Mouse (Mus musculus) lung, embryonic 15.5 days (tissue): ENCODE results near the gene Tns1. TPM values are rescaled to one million over a fixed set of nuclear protein-coding genes. Genes with fewer than 3 reads are reported as not detected.

Source experiments
- ATAC-seq: fragments of 200-750 bp; cut with Nextera tagmentation; 2 replicates; pipeline ENCODE4 v1.8.0; 2017; ENCODE audit warnings: moderate number of reproducible peaks, borderline replicate concordance; ENCODE audit not compliant: low FRiP score, low TSS enrichment; ENCODE audit errors: extremely low read depth
- H3K27ac ChIP-seq: fragments of 300-500 bp; sonication (generic); 2 replicates; pipeline ENCODE4 v1.5.1; 2015; ENCODE audit warnings: moderate library complexity, mild to moderate bottlenecking, inconsistent platforms
- H3K27me3 ChIP-seq: fragments of 300-500 bp; sonication (generic); 2 replicates; pipeline ENCODE4 v1.6.1; 2015; ENCODE audit warnings: inconsistent platforms
- H3K36me3 ChIP-seq: fragments of 300-500 bp; sonication (generic); 2 replicates; pipeline ENCODE4 v1.6.1; 2015; ENCODE audit warnings: inconsistent platforms
- H3K4me1 ChIP-seq: fragments of 300-500 bp; sonication (generic); 2 replicates; pipeline ENCODE4 v1.6.1; 2015; ENCODE audit warnings: inconsistent platforms
- H3K4me2 ChIP-seq: fragments of 300-500 bp; sonication (generic); 2 replicates; pipeline ENCODE4 v1.6.1; 2015; ENCODE audit warnings: inconsistent platforms, mild to moderate bottlenecking, moderate library complexity
- H3K4me3 ChIP-seq: fragments of 300-500 bp; sonication (generic); 2 replicates; pipeline ENCODE4 v1.5.1; 2015; ENCODE audit warnings: mild to moderate bottlenecking, inconsistent platforms
- H3K9ac ChIP-seq: fragments of 300-500 bp; sonication (generic); 2 replicates; pipeline ENCODE4 v1.6.1; 2015; ENCODE audit warnings: inconsistent platforms
- H3K9me3 ChIP-seq: fragments of 300-500 bp; sonication (generic); 2 replicates; pipeline ENCODE4 v1.6.1; 2016; ENCODE audit warnings: inconsistent platforms
- WGBS: fragments of 180-500 bp; shearing (Covaris S2); methylation state at CpG from one replicate; pipeline ENCODE4 v1.1.7; 2015; 5-methylcytosine and 5-hydroxymethylcytosine counted together
- polyA plus RNA-seq: library from polyadenylated mRNA; unstranded; fragments of >200 nt; fragmentation: Nextera tagmentation; extraction: Ambion mirVana; gene quantifications from 2 replicates; pipeline ENCODE4 v1.2.1, GENCODE M21; 2015

Tns1 gene
- polyA plus RNA-seq, 1 experiment from 2014 or later: 130 TPM

GRCm38 (mm10) chr1:74149106-74149885 lies 25.0 kb upstream of the Tns1 start:
- H3K4me3 ChIP-seq: no peak overlapping the region
- WGBS: 88% methylated on average over 6 of the region's 6 CpGs
- H3K9ac ChIP-seq: no peak overlapping the region
- no peak overlapping the region for H3K4me2 ChIP-seq
- no peaks in the 10 kb centered on the region for H3K27me3 ChIP-seq
- H3K9me3 ChIP-seq: no peaks in the 10 kb centered on the region
- H3K4me1 ChIP-seq: peaks cover 4% of the 10 kb centered on the region; the same call in 1 of the 2 replicates
- ATAC-seq: no peak
- no peak overlapping the region for H3K27ac ChIP-seq
- H3K36me3 ChIP-seq: no peaks in the 10 kb centered on the region

DNA sequence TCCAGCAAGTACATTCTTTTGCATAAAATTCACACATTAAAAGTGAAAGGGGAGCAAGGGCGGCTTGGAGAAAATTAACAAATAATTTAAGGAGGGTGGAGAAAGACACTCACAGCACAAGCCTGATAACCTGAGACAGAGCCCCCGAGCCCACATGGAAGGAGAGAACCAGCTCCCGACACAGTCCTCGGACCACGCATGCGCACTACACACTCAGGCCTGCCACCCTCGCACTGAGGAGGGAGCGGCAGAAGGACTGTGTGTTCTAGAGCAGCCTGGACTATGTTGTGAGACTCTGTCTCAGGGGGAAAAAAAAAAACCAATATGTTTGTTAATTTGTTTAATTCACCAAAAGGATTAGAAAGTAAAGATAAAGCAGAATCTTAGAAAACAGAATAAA lies 17.5 kb upstream of the Tns1 start:
- Histone ChIP-seq H3K9me3 (no peaks in the 10 kb centered on the region), H3K4me2 (no peak overlapping the region), H3K27ac (no peak overlapping the region), H3K4me3 (no peak overlapping the region), H3K27me3 (no peaks in the 10 kb centered on the region), H3K36me3 (no peaks in the 10 kb centered on the region), H3K9ac (no peak overlapping the region), H3K4me1 (no peaks in the 10 kb centered on the region)
- ATAC-seq: no peak
- 76% methylated on average over 8 of the region's 8 CpGs for whole genome bisulfite sequencing

GRCm38 (mm10) chr1:74139415-74139814 lies 15.2 kb upstream of the Tns1 start:
- no peak for ATAC-seq

DNA sequence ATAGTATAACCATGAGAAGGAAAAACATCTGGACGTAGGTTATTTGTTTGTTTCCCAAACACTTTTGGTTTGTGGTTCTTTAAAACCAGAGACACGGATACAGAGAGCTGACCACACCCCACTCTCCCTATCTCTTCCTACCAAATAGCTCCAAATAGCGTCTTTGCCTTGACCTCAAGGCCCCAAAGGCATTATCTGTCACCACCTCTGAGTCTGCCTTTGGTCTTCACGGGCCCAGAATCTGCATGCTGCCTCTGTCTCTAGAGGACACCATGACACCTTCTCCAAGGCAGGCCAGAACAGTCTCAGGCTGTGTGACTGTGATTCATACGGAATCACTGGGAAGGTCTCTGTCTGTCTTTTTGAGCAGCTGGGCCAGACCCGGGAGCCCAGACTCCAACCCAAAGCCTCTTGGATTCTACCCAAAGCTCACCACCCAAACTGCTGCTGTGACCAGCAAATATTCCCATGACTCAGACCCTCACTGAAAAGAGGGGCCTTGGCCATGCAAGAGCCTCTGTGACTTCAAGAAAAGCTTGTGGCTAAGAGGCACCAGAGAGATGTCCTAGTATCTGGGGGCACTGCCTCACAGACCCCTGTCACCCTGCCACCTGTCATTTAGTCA lies 11.2 kb upstream of the Tns1 start:
- H3K9me3 ChIP-seq: no peaks in the 10 kb centered on the region
- no peaks in the 10 kb centered on the region for H3K36me3 ChIP-seq
- ATAC-seq: 0 out of 2 replicates have a peak, but pooled peaks have one; percentile 28
- no peak overlapping the region for H3K27ac ChIP-seq
- no peaks in the 10 kb centered on the region for H3K4me1 ChIP-seq
- H3K9ac ChIP-seq: no peak overlapping the region
- H3K4me2 ChIP-seq: no peak overlapping the region
- 63% methylated on average over 6 of the region's 6 CpGs for WGBS
- no peaks in the 10 kb centered on the region for H3K27me3 ChIP-seq
- no peak overlapping the region for H3K4me3 ChIP-seq

More at GRCm38 (mm10) chr1:74139415-74139814, 15.2 kb upstream of the Tns1 start:
- H3K4me2 ChIP-seq: no peak overlapping the region
- no peak overlapping the region for H3K4me3 ChIP-seq
- no peaks in the 10 kb centered on the region for H3K4me1 ChIP-seq
- 63% methylated on average over 3 of the region's 3 CpGs for WGBS
- no peaks in the 10 kb centered on the region for H3K36me3 ChIP-seq
- H3K9me3 ChIP-seq: no peaks in the 10 kb centered on the region
- no peak overlapping the region for H3K9ac ChIP-seq
- H3K27me3 ChIP-seq: no peaks in the 10 kb centered on the region
- no peak overlapping the region for H3K27ac ChIP-seq

DNA sequence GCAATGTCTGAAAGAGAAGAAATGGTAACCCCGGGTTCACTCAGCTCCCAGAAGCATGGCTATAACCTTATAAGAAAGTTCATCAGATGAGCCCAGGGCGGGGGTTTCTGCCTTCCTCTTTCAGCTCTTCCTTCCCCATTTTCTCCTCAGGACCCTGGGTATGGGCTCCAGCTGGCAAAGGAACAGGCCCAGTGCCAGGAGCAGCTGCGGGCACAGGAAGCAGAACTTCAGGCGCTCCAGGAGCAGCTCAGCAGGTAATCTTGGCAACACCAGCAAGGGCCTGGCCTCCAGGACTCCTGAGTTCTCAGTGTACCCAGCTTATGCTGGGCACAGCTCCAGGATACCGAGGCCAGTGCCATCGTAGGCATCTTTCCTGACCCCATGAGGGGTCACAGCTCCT lies 9.7 kb upstream of the Tns1 start:
- no peaks in the 10 kb centered on the region for H3K9me3 ChIP-seq
- 87% methylated on average over 5 of the region's 6 CpGs for WGBS
- H3K27me3 ChIP-seq: no peaks in the 10 kb centered on the region

DNA sequence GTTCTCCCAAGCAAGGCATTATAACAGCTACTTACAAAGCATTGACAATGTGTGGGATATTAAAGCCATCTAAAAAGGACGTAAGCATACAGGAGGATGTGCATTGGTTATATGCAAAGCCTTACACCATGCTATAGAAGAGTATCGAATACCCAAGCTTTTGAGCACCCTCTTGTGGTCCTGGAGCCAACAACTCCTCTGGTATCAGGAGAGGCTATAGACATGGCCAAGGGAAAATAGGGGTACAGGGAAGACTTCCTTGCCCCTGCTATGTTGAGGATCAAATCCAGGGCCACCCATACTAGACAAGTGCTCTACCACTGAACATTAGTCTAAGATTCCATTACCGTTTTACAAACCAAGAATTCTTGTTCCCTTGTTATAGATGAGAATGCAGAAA lies 7.8 kb upstream of the Tns1 start:
- no peaks in the 10 kb centered on the region for H3K27me3 ChIP-seq
- H3K27ac ChIP-seq: no peak overlapping the region
- no peak overlapping the region for H3K4me2 ChIP-seq
- H3K9ac ChIP-seq: no peak overlapping the region
- ATAC-seq: no peak
- no peaks in the 10 kb centered on the region for H3K9me3 ChIP-seq
- whole genome bisulfite sequencing: 57% methylated on average over 3 of the region's 3 CpGs
- H3K4me1 ChIP-seq: no peaks in the 10 kb centered on the region
- no peaks in the 10 kb centered on the region for H3K36me3 ChIP-seq
- no peak overlapping the region for H3K4me3 ChIP-seq

More for the DNA sequence above, 9.7 kb upstream of the Tns1 start:
- ATAC-seq: no peak
- no peak overlapping the region for H3K4me2 ChIP-seq
- H3K36me3 ChIP-seq: no peaks in the 10 kb centered on the region
- no peak overlapping the region for H3K9ac ChIP-seq
- H3K4me1 ChIP-seq: no peaks in the 10 kb centered on the region
- H3K27ac ChIP-seq: no peak overlapping the region
- no peak overlapping the region for H3K4me3 ChIP-seq

- ATAC-seq: no peak
- no peaks in the 10 kb centered on the region for H3K27me3 ChIP-seq
- H3K27ac ChIP-seq: no peak overlapping the region
- no peaks in the 10 kb centered on the region for H3K36me3 ChIP-seq
- no peaks in the 10 kb centered on the region for H3K4me1 ChIP-seq
- H3K9ac ChIP-seq: no peak overlapping the region
- H3K9me3 ChIP-seq: no peaks in the 10 kb centered on the region
- no peak overlapping the region for H3K4me2 ChIP-seq
- no peak overlapping the region for H3K4me3 ChIP-seq
- WGBS: 82% methylated on average over 8 of the region's 8 CpGs
Observed at GRCm38 (mm10) chr1:74130883-74131659, 6.8 kb upstream of the Tns1 start.

- WGBS: under 1% methylated on average over 12 of the region's 12 CpGs
- ATAC-seq: peak; percentile 39; the same call in 1 of the 2 replicates
- Histone ChIP-seq H3K9me3 (no peaks in the 10 kb centered on the region), H3K4me3 (peak within 1 kb of the TSS; percentile 57), H3K4me1 (peaks cover 38% of the 10 kb centered on the region), H3K36me3 (no peaks in the 10 kb centered on the region), H3K27me3 (peaks cover 14% of the 10 kb centered on the region; the same call in 1 of the 2 replicates), H3K9ac (peak within 1 kb of the TSS; percentile 66), H3K27ac (peak within 1 kb of the TSS; percentile 58), H3K4me2 (peak within 1 kb of the TSS; percentile 95)
Observed at GRCm38 (mm10) chr1:74124991-74125552, 823 bp upstream of the Tns1 start, which contains the start of gene Rufy4. Gene Rufy4, plus strand, starts transcription at chr1:74125541.

DNA sequence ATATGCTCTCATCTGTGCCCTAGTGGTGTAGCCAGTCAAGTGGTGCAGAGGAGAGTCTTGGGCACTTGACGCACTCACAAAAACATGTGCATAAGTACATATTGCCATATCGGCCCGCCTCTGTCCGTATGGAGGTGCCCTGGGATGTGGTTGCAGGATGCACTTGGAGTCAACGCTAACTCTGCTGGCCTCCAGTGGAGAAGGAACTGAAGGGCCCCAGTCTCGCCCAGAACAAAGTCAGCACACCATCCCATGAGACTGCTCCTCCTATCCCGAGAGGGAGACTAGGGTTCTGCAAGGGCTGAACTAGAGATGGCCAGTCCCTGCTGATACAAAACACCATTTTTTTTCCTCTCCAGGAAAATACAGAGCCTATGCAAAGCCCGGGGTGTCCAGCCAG lies 1.0 kb downstream of the Tns1 start:
- Histone ChIP-seq H3K27me3 (peaks cover 14% of the 10 kb centered on the region; the same call in 1 of the 2 replicates), H3K27ac (no peak overlapping the region), H3K9ac (no peak overlapping the region), H3K36me3 (no peaks in the 10 kb centered on the region), H3K4me3 (peak overlapping the region; percentile 57), H3K4me2 (peak overlapping the region; percentile 95), H3K9me3 (no peaks in the 10 kb centered on the region), H3K4me1 (peaks cover 38% of the 10 kb centered on the region)
- 50% methylated on average over 8 of the region's 8 CpGs for WGBS
- ATAC-seq: no peak

DNA sequence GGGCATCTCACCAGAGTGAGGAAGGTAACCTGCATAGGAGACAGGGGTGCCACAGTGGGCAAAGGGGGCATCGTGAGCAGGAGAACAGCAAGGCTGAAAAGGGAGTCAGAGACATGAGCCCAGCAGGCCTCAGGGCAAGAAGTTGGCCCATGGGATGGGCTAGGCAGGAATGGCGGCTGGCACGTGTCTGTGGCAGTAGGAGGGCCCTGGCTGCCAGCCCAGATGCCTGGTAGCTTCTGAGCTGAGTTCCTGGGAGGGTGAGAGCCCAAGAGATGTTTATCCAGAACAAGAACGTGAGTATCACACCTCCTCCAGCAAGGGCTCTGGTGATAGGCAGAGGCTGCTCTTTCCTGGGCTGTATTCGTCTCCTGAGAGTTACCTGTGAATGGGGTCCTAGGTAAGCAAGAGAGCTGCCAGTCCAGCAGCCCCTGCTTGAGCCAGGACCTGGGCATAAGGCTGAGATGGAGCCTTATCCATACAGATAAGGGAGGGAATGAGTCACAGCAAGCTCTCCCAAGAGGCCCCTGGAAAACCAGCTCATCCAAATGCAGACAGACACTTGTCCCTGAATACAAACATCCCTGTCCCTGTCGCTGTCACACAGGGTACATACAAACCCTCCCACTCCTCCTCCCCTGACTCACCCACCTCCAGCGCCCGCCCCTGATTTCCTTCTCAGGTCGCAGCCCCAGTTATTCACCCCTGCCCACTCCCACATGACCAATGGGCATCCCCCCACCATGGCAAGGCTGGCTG lies 2.2 kb downstream of the Tns1 start:
- Histone ChIP-seq H3K27me3 (peaks cover 17% of the 10 kb centered on the region; the same call in 1 of the 2 replicates), H3K36me3 (no peaks in the 10 kb centered on the region), H3K9ac (no peak overlapping the region), H3K4me1 (peaks cover 38% of the 10 kb centered on the region), H3K27ac (no peak overlapping the region), H3K4me3 (no peak overlapping the region), H3K4me2 (peak overlapping the region; percentile 95), H3K9me3 (no peaks in the 10 kb centered on the region)
- WGBS: 32% methylated on average over 9 of the region's 9 CpGs
- no peak; the same call in 1 of the 2 replicates for ATAC-seq

DNA sequence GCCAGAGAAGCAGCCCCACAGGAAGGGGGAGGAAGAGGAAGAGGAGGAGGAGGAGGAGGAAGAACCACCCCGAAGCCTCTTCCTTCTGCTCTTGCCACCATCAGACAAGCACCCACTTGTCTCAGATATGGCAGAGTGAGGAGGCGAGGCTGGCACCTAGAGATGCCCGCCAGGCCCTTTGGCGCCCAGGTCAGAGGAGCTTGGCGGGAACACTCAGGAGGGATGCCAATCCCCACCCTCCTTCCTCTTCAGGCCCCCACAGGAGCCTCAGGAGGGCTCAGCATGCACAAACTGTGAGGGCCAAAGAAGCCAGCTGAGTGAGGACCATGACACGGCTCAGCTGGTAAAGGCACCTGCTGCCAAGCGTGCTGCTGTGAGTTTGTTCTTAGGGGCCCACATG lies 3.1 kb downstream of the Tns1 start:
- no peak overlapping the region for H3K4me2 ChIP-seq
- no peaks in the 10 kb centered on the region for H3K36me3 ChIP-seq
- peaks cover 17% of the 10 kb centered on the region; the same call in 1 of the 2 replicates for H3K27me3 ChIP-seq
- H3K9me3 ChIP-seq: no peaks in the 10 kb centered on the region
- H3K9ac ChIP-seq: no peak overlapping the region
- ATAC-seq: no peak
- no peak overlapping the region for H3K27ac ChIP-seq
- H3K4me3 ChIP-seq: no peak overlapping the region
- WGBS: 78% methylated on average over 7 of the region's 7 CpGs
- H3K4me1 ChIP-seq: peaks cover 38% of the 10 kb centered on the region
